Mouse (Mus musculus): ENCODE data around the gene Ptpro.

GRCm38 (mm10) chr6:137272513-137272912, 20.4 kb downstream of the Ptpro start:
- TF ChIP-seq HCFC1 (IDR thresholded peaks at IDR 0.05; ENCODE audit: borderline replicate concordance, insufficient read depth, low read length) (no peak), MAFK (IDR thresholded peaks at IDR 0.05; ENCODE audit: insufficient read depth, low read depth, low read length) (no peak), ZC3H11A (IDR thresholded peaks at IDR 0.05; ENCODE audit: borderline replicate concordance, low read depth, low read length) (no peak)

Data from ES-E14 (cell line).